In genomic region chr2:60867304-60867703, GRCm38 (mm10) we compare ENCODE assay signal across 23 mouse cellular contexts.
DNase-seq lines count a peak whose midpoint lies in the region; ATAC-seq and TF ChIP-seq lines count a peak whose summit lies in the region.
"Had no signal": no experiment of that assay in that cellular context is flagged by ENCODE, and none has a peak within 500 bp of the region (broad histone marks: within the 10 kb centered on the region; RNA-seq: fewer than 3 reads in every experiment).

No protein-coding gene starts in this region.

- H3K4me2 ChIP-seq in liver, embryonic 12.5 days: peak overlapping the region; percentile 40; the same call in 1 of the 2 replicates
- peak overlapping the region; percentile 7; the same call in 1 of the 2 replicates for H3K4me2 ChIP-seq in liver, postnatal 0 days (ENCODE audit: low read depth, low read length)
- H3K4me2 ChIP-seq: embryonic facial prominence, embryonic 15.5 days; hindbrain, embryonic 12.5 days had no signal

- H3K27ac ChIP-seq in liver, embryonic 12.5 days: no peak overlapping the region; the same call in 1 of the 2 replicates
- H3K27ac ChIP-seq in liver, postnatal 0 days (ENCODE audit: low read depth): 0 out of 2 replicates have a peak overlapping the region, but pooled peaks have one; percentile 35
- H3K27ac ChIP-seq: embryonic facial prominence, embryonic 15.5 days; forebrain, embryonic 10.5 days; heart, embryonic 10.5 days; hindbrain, embryonic 12.5 days had no signal

- 74% methylated on average over 8 of the region's 8 CpGs for WGBS in liver, embryonic 12.5 days (ENCODE audit: insufficient replicate concordance)
- WGBS in liver, postnatal 0 days (ENCODE audit: insufficient replicate concordance): 73% methylated on average over 8 of the region's 8 CpGs

- H3K4me3 ChIP-seq in liver, embryonic 12.5 days: no peak overlapping the region
- no peak overlapping the region for H3K4me3 ChIP-seq in liver, postnatal 0 days (ENCODE audit: low read depth, low read length)
- H3K4me3 ChIP-seq: embryonic facial prominence, embryonic 15.5 days; erythroblast, embryonic 14.5 days; forebrain, embryonic 10.5 days; heart, embryonic 10.5 days; hindbrain, embryonic 12.5 days had no signal

- H3K4me1 ChIP-seq in liver, embryonic 12.5 days: peaks cover 88% of the 10 kb centered on the region
- peaks cover 48% of the 10 kb centered on the region for H3K4me1 ChIP-seq in liver, postnatal 0 days (ENCODE audit: insufficient read depth)

- ATAC-seq in liver, embryonic 12.5 days: no peak
- ATAC-seq in activated CD4-positive, CD25-positive, alpha-beta regulatory T cell, adult 4 months: peak; percentile 42
- ATAC-seq in liver, postnatal 0 days: no peak
- ATAC-seq: forebrain, embryonic 14.5 days; hindbrain, embryonic 16.5 days had no signal

- H3K9ac ChIP-seq in liver, embryonic 12.5 days: no peak overlapping the region
- H3K9ac ChIP-seq in liver, postnatal 0 days (replicated peaks): 0 out of 2 replicates have a peak overlapping the region, but pooled peaks have one; percentile 6
- H3K9ac ChIP-seq: embryonic facial prominence, embryonic 15.5 days; hindbrain, embryonic 12.5 days had no signal

- no peaks in the 10 kb centered on the region for H3K27me3 ChIP-seq in liver, embryonic 12.5 days (replicated peaks)
- no peaks in the 10 kb centered on the region for H3K27me3 ChIP-seq in liver, postnatal 0 days (ENCODE audit: insufficient read depth, low read length)
- H3K27me3 ChIP-seq: CH12.LX; embryonic facial prominence, embryonic 15.5 days; hindbrain, embryonic 12.5 days had no signal

- no peak for DNase-seq in liver
- DNase-seq in liver, postnatal 0 days: no peak
- no peak for DNase-seq in gastrocnemius, postnatal 10 days
- DNase-seq in kidney, adult 18-20 months: no peak
- no peak for DNase-seq in yolk sac, embryonic 10.5 days (ENCODE audit: low spot score)
- DNase-seq: adrenal gland, postnatal 10 days; cerebellum, adult 11 months; cerebellum, adult 8-10 months; cerebellum, postnatal 14 days; embryo, embryonic 11 days; heart, adult 18-20 months; heart, postnatal 10 days; heart, postnatal 4 days had no signal

- TF ChIP-seq CTCF in liver, postnatal 0 days (IDR thresholded peaks at IDR 0.05; ENCODE audit: low read depth): no peak

- no peaks in the 10 kb centered on the region for H3K9me3 ChIP-seq in liver, embryonic 12.5 days (replicated peaks)
- H3K9me3 ChIP-seq in liver, postnatal 0 days (ENCODE audit: low read length): no peaks in the 10 kb centered on the region
- H3K9me3 ChIP-seq: embryonic facial prominence, embryonic 15.5 days; forebrain, embryonic 10.5 days; heart, embryonic 10.5 days; hindbrain, embryonic 12.5 days had no signal

- no peaks in the 10 kb centered on the region for H3K36me3 ChIP-seq in liver, embryonic 12.5 days
- H3K36me3 ChIP-seq in liver, postnatal 0 days (replicated peaks; ENCODE audit: insufficient read depth, low read length): no peaks in the 10 kb centered on the region
- H3K36me3 ChIP-seq: embryonic facial prominence, embryonic 15.5 days; forebrain, embryonic 10.5 days; hindbrain, embryonic 12.5 days had no signal

- no peak for TF ChIP-seq EP300 in liver, postnatal 0 days (IDR thresholded peaks at IDR 0.05; ENCODE audit: low read depth)
